Mouse (Mus musculus) myocyte (in vitro differentiated cells): ENCODE data around the gene Ankrd2. TPM values are rescaled to one million over a fixed set of nuclear protein-coding genes. Genes with fewer than 3 reads are reported as not detected.

Source experiments
- H3K27me3 ChIP-seq: one replicate; pipeline ENCODE4 v1.6.1; 2011; ENCODE audit not compliant: control insufficient read depth, insufficient read depth, insufficient read length
- H3K36me3 ChIP-seq: one replicate; pipeline ENCODE4 v1.6.1; 2011; ENCODE audit not compliant: control insufficient read depth, insufficient read depth
- H3K4me2 ChIP-seq: one replicate; pipeline ENCODE4 v1.6.1; 2011; ENCODE audit warnings: low read depth, control low read depth
- H3K4me3 ChIP-seq: one replicate; pipeline ENCODE4 v1.5.1; 2011; ENCODE audit warnings: mild to moderate bottlenecking, control low read depth, moderate library complexity
- H3K79me2 ChIP-seq: one replicate; pipeline ENCODE4 v1.6.1; 2011; ENCODE audit not compliant: control insufficient read depth, insufficient read depth
- H3ac ChIP-seq: one replicate; pipeline ENCODE4 v1.6.1; 2011; ENCODE audit not compliant: control insufficient read depth, insufficient read length
- CEBPB ChIP-seq: IDR thresholded peaks from 2 replicates; pipeline ENCODE4 v1.6.1; 2011; ENCODE audit warnings: mild to moderate bottlenecking, moderate library complexity; ENCODE audit not compliant: poor library complexity, insufficient read depth, severe bottlenecking
- E2F4 ChIP-seq: IDR thresholded peaks from one replicate; pipeline ENCODE4 v1.6.1; 2011; ENCODE audit warnings: mild to moderate bottlenecking, control low read depth, moderate library complexity; ENCODE audit not compliant: insufficient read depth
- MAX ChIP-seq: IDR thresholded peaks from one replicate; pipeline ENCODE4 v1.6.1; 2011; ENCODE audit warnings: low read depth, mild to moderate bottlenecking, control low read depth
- MYOD1 ChIP-seq, 3 experiments: IDR thresholded peaks; one replicate each; pipeline ENCODE4 v1.6.1; 2011; ENCODE audit warnings: control low read depth in 2 of 3, low read depth in 2 of 3, mild to moderate bottlenecking in 2 of 3, moderate library complexity in 1 of 3; ENCODE audit not compliant: insufficient read length in 2 of 3, control insufficient read depth in 1 of 3
- MYOG ChIP-seq, 3 experiments: IDR thresholded peaks; one replicate each; pipeline ENCODE4 v1.6.1; 2011; ENCODE audit warnings: control low read depth in 2 of 3, low read depth in 2 of 3, mild to moderate bottlenecking in 2 of 3; ENCODE audit not compliant: insufficient read length in 2 of 3, control insufficient read depth in 1 of 3, insufficient read depth in 1 of 3
- POLR2A ChIP-seq: IDR thresholded peaks from one replicate; pipeline ENCODE4 v1.6.1; 2011; ENCODE audit warnings: low read depth, mild to moderate bottlenecking, control low read depth, moderate library complexity; ENCODE audit not compliant: insufficient read length
- POLR2AphosphoS2 ChIP-seq: IDR thresholded peaks from one replicate; pipeline ENCODE4 v1.6.1; 2011; ENCODE audit warnings: low read depth, control low read depth; ENCODE audit not compliant: insufficient read length
- REST ChIP-seq: IDR thresholded peaks from one replicate; pipeline ENCODE4 v1.6.1; 2011; ENCODE audit warnings: mild to moderate bottlenecking, control low read depth, moderate library complexity; ENCODE audit not compliant: insufficient read depth, insufficient read length
- SRF ChIP-seq: IDR thresholded peaks from one replicate; pipeline ENCODE4 v1.6.1; 2011; ENCODE audit warnings: low read depth; ENCODE audit not compliant: control insufficient read depth, insufficient read length
- TCF12 ChIP-seq: IDR thresholded peaks from one replicate; pipeline ENCODE4 v1.6.1; 2011; ENCODE audit warnings: mild to moderate bottlenecking, control low read depth; ENCODE audit not compliant: poor library complexity, insufficient read depth, severe bottlenecking
- TCF3 ChIP-seq: IDR thresholded peaks from one replicate; pipeline ENCODE4 v1.6.1; 2011; ENCODE audit warnings: low read depth, control low read depth; ENCODE audit not compliant: insufficient read length
- USF1 ChIP-seq: IDR thresholded peaks from one replicate; pipeline ENCODE4 v1.6.1; 2011; ENCODE audit warnings: low read depth, mild to moderate bottlenecking, control low read depth, moderate library complexity
- polyA plus RNA-seq: library from polyadenylated mRNA; unstranded; fragments of >200 nt; fragmentation: generic; extraction: Trizol; gene quantifications from one replicate; pipeline ENCODE4 v1.2.1, GENCODE M21; 2012; ENCODE audit warnings: missing spikeins

The Ankrd2 gene
- polyA plus RNA-seq, 1 experiment = 110 TPM

GRCm38 (mm10) chr19:42033611-42034010, 2.2 kb upstream of the Ankrd2 start:
- Histone ChIP-seq H3K4me3 (no peak overlapping the region), H3K79me2 (peaks cover 25% of the 10 kb centered on the region), H3K4me2 (no peak overlapping the region), H3K36me3 (peaks cover 15% of the 10 kb centered on the region), H3K27me3 (no peaks in the 10 kb centered on the region), H3ac (no peak overlapping the region)
- no peak for TF ChIP-seq TCF3
- TF ChIP-seq E2F4 = no peak
- TF ChIP-seq POLR2AphosphoS2 = no peak
- no peak for TF ChIP-seq TCF12
- TF ChIP-seq MYOD1 (IDR thresholded peaks at IDR 0.05; ENCODE audit: control insufficient read depth in 1 of 3, insufficient read length in 2 of 3, low read depth in 2 of 3) = no peak
- TF ChIP-seq CEBPB = no peak
- no peak for TF ChIP-seq MAX
- TF ChIP-seq USF1 = no peak
- no peak for TF ChIP-seq MYOG (IDR thresholded peaks at IDR 0.05; ENCODE audit: control insufficient read depth in 1 of 3, insufficient read depth in 1 of 3, insufficient read length in 2 of 3, low read depth in 2 of 3)
- TF ChIP-seq POLR2A = no peak
- no peak for TF ChIP-seq SRF
- TF ChIP-seq REST = no peak

DNA sequence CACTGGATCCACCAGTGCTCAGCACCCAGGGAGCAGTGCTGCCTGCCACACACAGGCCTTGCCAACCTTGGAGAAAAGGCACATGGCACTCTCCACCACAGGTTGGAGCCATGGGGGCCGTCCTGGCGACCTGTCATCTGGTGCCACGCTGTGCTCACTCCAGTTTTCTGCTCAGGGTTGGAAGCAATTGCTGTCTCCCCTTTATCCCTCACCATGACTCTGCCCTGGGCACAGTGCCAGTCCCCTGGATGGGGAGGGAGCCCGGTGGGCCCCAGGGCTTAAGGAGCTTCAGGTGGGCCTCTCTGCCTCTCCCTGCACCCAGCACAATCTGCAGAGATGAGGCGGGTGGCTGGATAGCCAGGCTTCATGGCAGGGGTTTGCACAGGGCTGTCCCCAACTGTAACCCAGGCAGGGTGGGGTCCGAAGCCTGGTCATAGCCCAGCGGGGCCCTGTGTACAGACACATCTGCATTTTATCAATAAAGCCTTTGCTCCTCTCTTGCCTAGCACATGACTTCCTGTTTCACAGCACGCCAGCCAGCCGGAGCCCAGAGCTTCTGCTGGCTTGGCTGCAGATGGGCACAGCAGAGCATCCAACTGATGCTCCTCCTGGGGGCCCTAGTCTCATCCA, 1.5 kb upstream of the Ankrd2 start:
- H3K79me2 ChIP-seq = peaks cover 19% of the 10 kb centered on the region
- no peaks in the 10 kb centered on the region for H3K27me3 ChIP-seq
- H3ac ChIP-seq = no peak overlapping the region
- H3K4me3 ChIP-seq = no peak overlapping the region
- H3K36me3 ChIP-seq = peaks cover 15% of the 10 kb centered on the region
- TF ChIP-seq MAX (no peak), E2F4 (no peak), POLR2A (no peak), REST (no peak), SRF (no peak), TCF12 (no peak), USF1 (no peak), CEBPB (no peak), MYOG (IDR thresholded peaks at IDR 0.05; ENCODE audit: control insufficient read depth in 1 of 3, insufficient read depth in 1 of 3, insufficient read length in 2 of 3, low read depth in 2 of 3) (no peak), MYOD1 (IDR thresholded peaks at IDR 0.05; ENCODE audit: control insufficient read depth in 1 of 3, insufficient read length in 2 of 3, low read depth in 2 of 3) (no peak), POLR2AphosphoS2 (no peak), TCF3 (no peak)
- H3K4me2 ChIP-seq = no peak overlapping the region

DNA sequence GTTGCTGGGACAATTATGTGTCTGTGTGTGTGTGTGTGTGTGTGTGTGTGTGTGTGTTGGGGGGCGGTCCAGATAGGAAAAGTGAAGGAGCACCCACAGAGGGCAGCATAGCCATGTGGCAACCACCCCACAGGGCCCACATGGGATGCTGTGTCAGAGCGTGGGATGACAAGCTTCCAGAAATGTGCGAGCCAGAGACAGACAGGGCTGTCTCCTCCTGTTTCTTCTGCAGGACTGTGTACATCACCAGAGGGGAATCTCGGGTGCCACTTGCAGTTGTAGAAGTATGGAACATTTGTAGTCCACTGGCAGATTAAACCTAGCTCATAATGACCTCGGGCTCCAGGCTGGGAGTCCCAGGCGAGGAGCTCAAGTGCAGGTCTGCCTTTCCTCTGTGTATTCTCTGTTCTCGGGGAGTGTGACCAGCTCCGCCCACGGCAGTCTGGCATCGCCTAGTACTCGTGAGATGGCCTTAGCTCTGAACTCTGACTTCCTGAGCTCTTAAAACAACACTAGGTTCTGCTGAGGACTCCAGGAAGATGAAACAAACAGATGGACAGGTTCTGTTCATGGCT, 832 bp upstream of the Ankrd2 start:
- TF ChIP-seq MYOD1 (IDR thresholded peaks at IDR 0.05; ENCODE audit: control insufficient read depth in 1 of 3, insufficient read length in 2 of 3, low read depth in 2 of 3) = no peak
- no peak for TF ChIP-seq MYOG (IDR thresholded peaks at IDR 0.05; ENCODE audit: control insufficient read depth in 1 of 3, insufficient read depth in 1 of 3, insufficient read length in 2 of 3, low read depth in 2 of 3)
- TF ChIP-seq MAX = no peak
- H3K4me3 ChIP-seq = no peak overlapping the region
- no peak overlapping the region for H3K4me2 ChIP-seq
- peaks cover 15% of the 10 kb centered on the region for H3K36me3 ChIP-seq
- no peaks in the 10 kb centered on the region for H3K27me3 ChIP-seq
- H3ac ChIP-seq = no peak overlapping the region
- H3K79me2 ChIP-seq = peaks cover 12% of the 10 kb centered on the region

GRCm38 (mm10) chr19:42036357-42036756, 557 bp downstream of the Ankrd2 start:
- peaks cover 5% of the 10 kb centered on the region for H3K79me2 ChIP-seq
- no peaks in the 10 kb centered on the region for H3K27me3 ChIP-seq
- TF ChIP-seq MYOG (IDR thresholded peaks at IDR 0.05; ENCODE audit: control insufficient read depth in 1 of 3, insufficient read depth in 1 of 3, insufficient read length in 2 of 3, low read depth in 2 of 3) (peak in 1 of 3 experiments; percentile 39), REST (no peak), MAX (no peak), USF1 (no peak), SRF (no peak), POLR2A (no peak), TCF3 (no peak), TCF12 (no peak), E2F4 (no peak), CEBPB (no peak), MYOD1 (IDR thresholded peaks at IDR 0.05; ENCODE audit: control insufficient read depth in 1 of 3, insufficient read length in 2 of 3, low read depth in 2 of 3) (peak in 2 of 3 experiments; percentile 34 to 67), POLR2AphosphoS2 (no peak)
- no peak overlapping the region for H3K4me2 ChIP-seq
- H3ac ChIP-seq = no peak overlapping the region
- H3K36me3 ChIP-seq = peaks cover 15% of the 10 kb centered on the region
- no peak overlapping the region for H3K4me3 ChIP-seq
